ENCODE assay signal across 8 mouse cellular contexts in the genomic region with DNA sequence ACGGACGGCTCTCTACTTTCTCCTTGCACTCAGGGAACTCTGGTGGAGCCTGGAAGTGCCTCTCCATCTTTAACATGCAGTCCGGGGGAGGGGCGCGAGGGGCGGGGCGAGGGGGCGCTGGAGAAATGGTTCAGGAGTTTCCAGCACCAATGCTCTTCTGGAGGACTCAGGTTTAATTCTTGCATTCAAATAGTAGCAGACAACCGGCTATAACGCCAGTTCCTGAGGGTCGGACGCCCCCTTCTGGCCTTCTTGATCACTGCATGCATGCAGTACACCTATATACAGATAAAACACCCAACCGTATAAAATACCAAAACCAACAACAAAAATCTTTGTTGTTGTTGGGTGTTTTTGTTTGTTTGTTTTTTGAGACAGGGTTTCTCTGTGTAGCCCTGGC. TPM values are rescaled to one million over a fixed set of nuclear protein-coding genes. Genes with fewer than 3 reads are reported as not detected.
DNase-seq lines count a peak whose midpoint lies in the region; ATAC-seq lines count a peak whose summit lies in the region.

No protein-coding gene starts in this region.

- no peak for ATAC-seq in forebrain, embryonic 11.5 days (replicated peaks; ENCODE audit: low FRiP score)
- ATAC-seq in forebrain, embryonic 13.5 days, result no peak
- ATAC-seq in limb, embryonic 11.5 days (ENCODE audit: insufficient number of reproducible peaks, low FRiP score, low TSS enrichment, low read depth), result no peak

- WGBS in forebrain, embryonic 11.5 days, result 14% methylated on average over 13 of the region's 13 CpGs
- 15% methylated on average over 13 of the region's 13 CpGs for WGBS in forebrain, embryonic 13.5 days
- WGBS in limb, embryonic 11.5 days, result 11% methylated on average over 13 of the region's 13 CpGs

- H3K9me3 ChIP-seq in forebrain, embryonic 11.5 days (ENCODE audit: control insufficient read depth, low read length), result no peaks in the 10 kb centered on the region
- H3K9me3 ChIP-seq in forebrain, embryonic 13.5 days (replicated peaks), result no peaks in the 10 kb centered on the region
- H3K9me3 ChIP-seq in limb, embryonic 11.5 days (ENCODE audit: control insufficient read depth, low read length), result no peaks in the 10 kb centered on the region

- no peak overlapping the region for H3K4me3 ChIP-seq in forebrain, embryonic 11.5 days (ENCODE audit: low read depth, low read length)
- H3K4me3 ChIP-seq in forebrain, embryonic 13.5 days, result no peak overlapping the region
- no peak overlapping the region for H3K4me3 ChIP-seq in limb, embryonic 11.5 days (ENCODE audit: low read depth, low read length)

- H3K4me1 ChIP-seq in forebrain, embryonic 11.5 days (replicated peaks; ENCODE audit: control insufficient read depth, insufficient read depth, low read length), result no peaks in the 10 kb centered on the region; the same call in 1 of the 2 replicates
- H3K4me1 ChIP-seq in forebrain, embryonic 13.5 days, result no peaks in the 10 kb centered on the region
- 0 out of 2 replicates have a peak, but pooled peaks cover 3% of the 10 kb centered on the region for H3K4me1 ChIP-seq in limb, embryonic 11.5 days (ENCODE audit: control insufficient read depth, insufficient read depth, low read length)

- no peaks in the 10 kb centered on the region for H3K36me3 ChIP-seq in forebrain, embryonic 11.5 days (ENCODE audit: control insufficient read depth, insufficient read depth, low read length)
- no peaks in the 10 kb centered on the region for H3K36me3 ChIP-seq in forebrain, embryonic 13.5 days (ENCODE audit: poor library complexity, severe bottlenecking)
- no peaks in the 10 kb centered on the region for H3K36me3 ChIP-seq in limb, embryonic 11.5 days (ENCODE audit: control insufficient read depth, insufficient read depth, low read length)

- no peak overlapping the region for H3K4me2 ChIP-seq in forebrain, embryonic 11.5 days (ENCODE audit: low read depth, low read length, severe bottlenecking)
- no peak overlapping the region for H3K4me2 ChIP-seq in forebrain, embryonic 13.5 days
- H3K4me2 ChIP-seq in limb, embryonic 11.5 days (ENCODE audit: low read depth, severe bottlenecking), result no peak overlapping the region

- H3K9ac ChIP-seq in forebrain, embryonic 11.5 days (ENCODE audit: low read length), result no peak overlapping the region
- H3K9ac ChIP-seq in forebrain, embryonic 13.5 days, result no peak overlapping the region
- no peak overlapping the region for H3K9ac ChIP-seq in limb, embryonic 11.5 days (ENCODE audit: low read length)

- no peak overlapping the region for H3K27ac ChIP-seq in forebrain, embryonic 11.5 days (ENCODE audit: low read depth, low read length)
- H3K27ac ChIP-seq in forebrain, embryonic 13.5 days, result no peak overlapping the region
- H3K27ac ChIP-seq in limb, embryonic 11.5 days (replicated peaks; ENCODE audit: low read depth, low read length), result no peak overlapping the region; the same call in 1 of the 2 replicates

- DNase-seq in forebrain, embryonic 11.5 days (ENCODE audit: low spot score), result peak; percentile 79
- peak; percentile 53 to 81 for DNase-seq in spleen, postnatal 4 days (ENCODE audit: low spot score in 2 of 2)
- DNase-seq in spleen, postnatal 36 days (ENCODE audit: low spot score in 2 of 2), result no peak
- DNase-seq in limb, embryonic 11.5 days (ENCODE audit: low spot score), result peak; percentile 71
- peak; percentile 49 for DNase-seq in thymus, postnatal 0 days (ENCODE audit: low spot score)
- no peak for DNase-seq in Muller cell, postnatal 12 days (ENCODE audit: inconsistent ontology term)
- no peak for DNase-seq in gastrocnemius, postnatal 10 days

- H3K27me3 ChIP-seq in forebrain, embryonic 11.5 days (ENCODE audit: control insufficient read depth, insufficient read depth, low read length), result no peaks in the 10 kb centered on the region
- peaks cover 4% of the 10 kb centered on the region; the same call in 1 of the 2 replicates for H3K27me3 ChIP-seq in forebrain, embryonic 13.5 days
- H3K27me3 ChIP-seq in limb, embryonic 11.5 days (ENCODE audit: control insufficient read depth, insufficient read depth, low read length), result no peaks in the 10 kb centered on the region

RNA-seq across cellular contexts. Expression of a gene that starts 25.7 kb away (rescaled TPM):
- 11.3 and 13.6 TPM in 2 replicates for polyA plus RNA-seq in forebrain, embryonic 11.5 days (2014; fragmentation: Nextera tagmentation; extraction: Ambion mirVana)
- polyA plus RNA-seq in forebrain, embryonic 13.5 days (2015; fragmentation: Nextera tagmentation; extraction: Ambion mirVana), result 21.5 and 22.8 TPM in 2 replicates
- 3.0 and 4.1 TPM in 2 replicates for polyA plus RNA-seq in limb, embryonic 11.5 days (2014; fragmentation: Nextera tagmentation; extraction: Ambion mirVana)
- polyA plus RNA-seq in thymus, postnatal 0 days (2015; fragmentation: Nextera tagmentation; extraction: Ambion mirVana), result 74.1 and 74.5 TPM in 2 replicates
- 10 to 100 TPM; 16.1 to 17.0 TPM for total RNA-seq in gastrocnemius, postnatal 10 days (2021)

RNA-seq across cellular contexts. Expression of a gene that starts 26.3 kb away (rescaled TPM):
- 1,023 and 1,042 TPM in 2 replicates for polyA plus RNA-seq in forebrain, embryonic 11.5 days (2014; fragmentation: Nextera tagmentation; extraction: Ambion mirVana)
- polyA plus RNA-seq in forebrain, embryonic 13.5 days (2015; fragmentation: Nextera tagmentation; extraction: Ambion mirVana), result 733 and 735 TPM in 2 replicates
- polyA plus RNA-seq in limb, embryonic 11.5 days (2014; fragmentation: Nextera tagmentation; extraction: Ambion mirVana), result 1,283 and 1,338 TPM in 2 replicates
- 1,085 and 1,101 TPM in 2 replicates for polyA plus RNA-seq in thymus, postnatal 0 days (2015; fragmentation: Nextera tagmentation; extraction: Ambion mirVana)
- 100 to 1,000 TPM; 224 to 271 TPM for total RNA-seq in gastrocnemius, postnatal 10 days (2021)

RNA-seq across cellular contexts. Expression of a gene that starts 50.6 kb away (rescaled TPM):
- polyA plus RNA-seq in forebrain, embryonic 11.5 days (2014; fragmentation: Nextera tagmentation; extraction: Ambion mirVana), result 2.8 and 2.9 TPM in 2 replicates
- 1.9 and 2.1 TPM in 2 replicates for polyA plus RNA-seq in forebrain, embryonic 13.5 days (2015; fragmentation: Nextera tagmentation; extraction: Ambion mirVana)
- polyA plus RNA-seq in limb, embryonic 11.5 days (2014; fragmentation: Nextera tagmentation; extraction: Ambion mirVana), result 1.6 and 2.4 TPM in 2 replicates
- 2.2 and 2.7 TPM in 2 replicates for polyA plus RNA-seq in thymus, postnatal 0 days (2015; fragmentation: Nextera tagmentation; extraction: Ambion mirVana)
- total RNA-seq in gastrocnemius, postnatal 10 days (2021), result 10 to 100 TPM; 40.8 to 59.3 TPM

Comparison
In these comparisons a context has a peak if more than half of its experiments do, and no peak if none do; other contexts are left out.
1. DNase-seq: peak in forebrain, embryonic 11.5 days (single experiment), spleen, postnatal 4 days (2 of 2), limb, embryonic 11.5 days (single experiment) and thymus, postnatal 0 days (single experiment); none in spleen, postnatal 36 days (0 of 2), Muller cell, postnatal 12 days (single experiment) and gastrocnemius, postnatal 10 days (single experiment).